Mouse (Mus musculus): ENCODE results near the gene Cd83.

The Cd83 gene

DNA sequence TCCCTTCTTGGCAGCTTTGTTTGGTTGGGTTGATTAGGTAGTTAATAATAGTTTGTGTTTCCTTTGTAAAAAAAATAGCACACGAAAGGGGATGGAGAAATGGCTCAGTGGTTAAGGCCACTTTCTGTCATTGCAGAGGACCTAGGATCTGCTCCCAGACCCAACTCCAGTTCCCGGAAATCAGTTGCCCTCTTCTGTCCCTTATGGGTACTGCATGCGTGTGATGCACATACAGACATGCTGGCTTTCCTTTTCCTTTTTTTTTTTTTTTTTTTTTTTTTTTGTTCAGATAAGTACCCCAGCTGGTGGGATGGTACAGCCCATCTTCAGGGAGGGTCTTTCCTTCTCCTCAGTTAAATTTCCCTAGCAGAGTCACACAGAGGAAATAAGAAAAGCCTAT, 20.1 kb downstream of the Cd83 start:
- in situ Hi-C loops (cut with MboI, MseI), result loop anchor here (10.0 kb wide), 1 partner anchor 60 kb away; no protein-coding TSS in a partner anchor

DNA sequence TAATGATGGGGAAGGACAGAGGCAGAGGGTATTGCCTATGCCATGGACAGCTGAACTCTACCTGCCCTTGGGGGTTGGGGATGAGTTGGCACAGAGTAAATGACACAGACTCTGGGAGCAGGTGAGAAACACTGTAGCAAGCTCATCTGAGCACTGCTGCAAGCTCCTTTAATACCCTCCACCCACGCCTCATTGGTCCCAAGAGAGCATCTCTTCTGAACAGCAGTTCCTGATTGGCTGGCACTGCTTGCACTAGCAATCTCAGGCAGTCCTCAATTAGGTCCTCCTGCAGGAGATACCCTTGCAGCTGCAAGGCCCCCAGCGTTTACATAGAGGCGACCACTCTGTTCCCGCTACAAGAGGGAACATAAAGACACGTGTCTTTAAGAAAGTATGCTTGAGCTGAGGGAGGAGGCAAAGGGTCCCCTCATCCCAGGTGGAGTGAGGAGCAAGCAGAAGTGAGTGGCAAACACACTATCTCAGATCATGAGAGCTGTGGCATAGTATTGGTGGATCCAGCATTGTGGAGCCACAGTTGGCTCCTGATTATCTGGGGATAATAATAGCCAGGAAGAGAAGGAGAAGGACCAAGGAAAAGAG, 20.7 kb downstream of the Cd83 start:
- in situ Hi-C loops (cut with MboI, MseI), result loop anchor here (10.0 kb wide), 1 partner anchor 60 kb away; no protein-coding TSS in a partner anchor

DNA sequence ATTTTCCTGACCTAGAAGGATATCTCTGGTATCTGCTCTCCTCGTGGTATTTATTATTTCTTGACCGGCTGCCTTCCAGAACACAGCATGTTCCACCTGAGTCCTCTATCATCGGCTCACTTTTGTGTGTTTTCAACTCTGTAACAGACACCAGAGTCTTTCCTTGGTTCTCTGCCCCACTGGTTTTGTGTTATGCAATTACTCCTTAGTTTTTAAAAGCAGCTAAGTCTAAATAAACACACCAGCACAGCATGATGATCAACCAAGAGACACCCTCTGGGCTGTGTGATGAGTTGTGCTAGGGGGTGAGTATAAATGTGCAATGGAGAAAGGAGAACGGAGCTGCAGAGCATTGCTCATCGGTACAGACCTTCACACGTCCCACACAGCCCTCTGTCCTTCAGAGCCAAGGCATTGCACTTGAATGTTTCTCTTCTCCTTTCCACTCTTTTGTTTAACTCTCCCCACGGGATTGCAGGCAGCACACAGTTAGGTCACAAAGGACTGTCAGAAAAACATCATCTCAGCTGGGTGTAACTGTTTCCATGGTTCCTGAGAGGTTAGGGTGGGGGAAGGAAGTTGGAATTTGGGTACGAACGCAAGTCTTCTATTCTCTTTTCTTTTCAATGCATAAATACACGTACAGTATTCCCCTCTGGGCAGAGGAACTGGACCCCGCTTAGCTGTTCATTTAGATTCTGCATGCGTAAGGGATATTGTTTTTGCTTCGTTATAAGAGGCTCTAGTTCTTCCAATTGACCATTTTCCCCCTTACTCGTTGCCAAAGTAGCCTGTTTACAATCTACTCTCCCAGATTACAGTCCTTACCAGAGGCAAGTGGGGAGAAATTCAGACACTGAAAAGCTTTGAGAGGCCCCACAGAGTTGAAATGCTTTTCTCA, 22.0 kb downstream of the Cd83 start:
- in situ Hi-C loops (cut with MboI, MseI), result loop anchor here (10.0 kb wide), 1 partner anchor 62 kb away; no protein-coding TSS in a partner anchor

DNA sequence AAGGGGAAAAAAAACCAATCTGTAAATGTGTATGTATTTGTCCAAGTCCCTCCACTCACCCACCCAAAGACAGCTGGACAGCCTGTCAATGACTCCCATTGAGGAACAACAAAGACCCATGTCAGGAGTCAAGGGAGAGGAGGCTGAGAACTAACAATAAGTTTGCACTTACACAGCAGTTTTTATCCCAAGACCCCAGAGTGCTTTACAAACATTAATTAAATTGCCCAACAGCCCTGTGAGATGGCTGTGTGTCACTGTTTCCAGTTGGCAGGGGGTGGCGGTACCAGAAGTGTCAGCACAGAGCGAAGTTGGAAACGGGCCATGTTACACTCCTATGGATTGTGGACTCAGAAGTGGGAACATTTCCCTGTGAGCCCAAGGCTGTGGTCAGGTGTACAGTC, 22.7 kb downstream of the Cd83 start:
- in situ Hi-C loops (cut with MboI, MseI), result loop anchor here (10.0 kb wide), 1 partner anchor 62 kb away; no protein-coding TSS in a partner anchor

DNA sequence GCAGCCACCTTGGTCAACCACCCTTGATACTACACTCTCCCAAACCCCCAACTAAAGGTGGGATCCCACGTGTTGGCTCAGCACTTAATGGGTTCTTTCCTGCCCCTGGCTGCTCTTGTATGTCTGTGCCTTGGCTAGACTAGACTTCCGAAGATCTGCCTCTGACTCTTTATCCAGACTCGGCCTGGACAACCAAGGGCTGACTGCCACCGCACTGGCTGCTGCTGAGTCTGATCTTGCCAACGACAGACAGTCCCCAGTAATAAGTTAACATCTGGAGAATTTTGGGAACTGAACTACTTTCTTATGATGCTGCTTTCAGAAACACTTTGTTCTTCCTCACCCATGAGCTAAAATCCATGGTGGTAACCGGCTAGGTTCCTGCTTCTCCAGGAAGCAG, 26.0 kb downstream of the Cd83 start:
- in situ Hi-C loops (cut with MboI, MseI), result no loop called here

DNA sequence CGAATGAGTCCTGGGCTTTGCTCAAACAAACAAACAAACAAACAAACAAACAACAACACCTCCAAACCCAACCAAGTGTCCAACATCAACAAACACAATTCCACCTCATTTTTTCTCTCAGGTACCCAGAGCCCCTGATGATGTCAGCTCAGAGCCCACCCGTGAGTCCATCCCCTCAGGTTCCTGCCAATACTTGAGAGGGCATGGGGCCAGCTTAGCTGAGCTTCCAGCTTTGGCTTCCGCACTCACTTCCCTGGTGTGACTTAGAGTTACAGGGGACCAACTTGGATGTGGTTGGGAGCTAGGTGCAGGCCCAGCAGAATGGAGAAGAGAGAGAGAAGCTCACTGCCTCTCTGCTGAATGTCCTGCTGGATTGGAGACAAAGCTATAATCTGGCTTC, 27.3 kb downstream of the Cd83 start:
- in situ Hi-C loops (cut with MboI, MseI), result no loop called here

DNA sequence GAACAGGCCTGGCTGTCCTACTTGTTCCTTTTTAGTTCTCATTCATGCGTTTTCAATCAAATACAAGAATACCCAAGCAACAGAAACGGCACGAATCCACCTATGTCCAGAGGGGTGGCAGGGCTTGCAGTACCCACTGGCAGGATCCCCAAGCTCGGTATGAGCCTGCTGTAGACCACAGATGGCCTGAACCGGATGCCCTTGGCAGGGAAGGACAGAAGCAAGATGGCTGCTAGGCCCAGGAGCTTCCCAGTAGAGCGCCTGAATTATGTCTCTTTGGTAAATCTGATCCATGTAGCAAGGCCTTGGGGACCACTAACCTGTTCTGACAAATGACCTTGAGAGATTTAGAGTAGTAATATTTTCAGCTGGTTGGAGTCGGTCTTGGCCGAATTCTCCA, 28.9 kb downstream of the Cd83 start:
- in situ Hi-C loops (cut with MboI, MseI), result no loop called here

DNA sequence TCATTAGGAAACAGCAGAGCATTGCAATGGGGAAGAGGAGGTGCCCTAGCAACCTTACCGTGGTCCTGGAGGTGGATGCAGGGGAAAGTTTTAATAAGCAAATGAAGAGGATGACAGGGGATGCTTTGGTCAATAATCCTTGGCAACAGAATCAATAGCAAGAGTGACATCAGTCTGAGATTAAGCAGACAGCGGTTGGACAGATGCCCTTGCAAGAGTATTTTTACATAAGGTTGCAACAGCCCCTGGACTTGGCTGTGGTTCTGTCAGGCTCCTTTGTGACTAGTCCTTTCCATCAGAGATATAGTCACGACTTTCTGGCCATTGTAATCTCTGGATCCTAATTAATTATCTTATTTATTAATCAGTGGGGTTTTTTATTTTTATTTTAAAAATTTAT, 32.9 kb downstream of the Cd83 start:
- in situ Hi-C loops (cut with MboI, MseI), result no loop called here

DNA sequence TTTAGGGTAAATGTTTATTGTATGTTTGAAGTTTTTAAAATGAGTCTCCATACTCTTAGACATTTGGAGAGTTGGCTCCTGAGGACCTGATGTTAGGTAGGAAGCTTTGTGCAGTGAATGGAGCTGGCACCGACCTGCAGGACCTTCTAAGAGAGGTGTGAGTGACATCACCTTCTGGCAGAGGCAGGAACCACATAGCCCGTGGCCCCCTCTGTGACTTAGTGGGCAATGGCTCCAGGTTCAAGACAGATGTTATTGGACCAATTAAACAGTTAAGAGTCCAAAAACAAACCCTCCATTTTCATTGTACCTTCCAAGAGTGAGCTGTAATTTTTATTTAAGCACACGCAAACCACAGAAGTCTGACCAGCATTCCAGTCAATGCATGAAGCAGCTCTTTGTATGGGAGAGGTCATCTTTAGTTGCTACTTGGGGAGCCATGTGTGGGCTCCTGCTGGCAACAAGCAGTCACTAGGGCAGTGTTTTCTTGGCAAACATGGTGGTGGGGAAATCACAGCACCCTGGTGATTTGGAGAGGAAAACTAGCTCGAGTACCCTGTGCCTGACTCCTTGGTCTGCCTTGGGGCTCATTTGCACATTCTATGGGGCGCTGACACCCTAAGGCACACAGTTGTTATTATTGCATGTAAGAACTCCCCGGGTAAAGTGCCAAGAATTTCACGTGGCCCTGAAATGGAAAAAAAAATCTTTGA, 33.9 kb downstream of the Cd83 start:
- in situ Hi-C loops (cut with MboI, MseI), result no loop called here

DNA sequence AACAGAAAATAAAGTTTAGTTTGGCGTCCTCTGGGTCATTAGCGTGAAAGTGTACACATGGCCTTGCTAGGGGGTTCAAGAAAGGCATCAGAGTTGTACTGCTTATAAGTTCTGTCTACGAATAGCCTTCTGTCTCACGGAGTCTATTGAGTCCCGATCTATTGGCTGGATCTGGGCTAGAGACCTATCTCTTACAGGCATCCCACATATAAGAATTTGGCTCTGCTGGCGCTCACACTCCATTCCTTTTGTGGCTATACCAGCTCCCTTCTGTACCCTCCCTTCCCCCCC, 34.4 kb downstream of the Cd83 start:
- in situ Hi-C loops (cut with MboI, MseI), result no loop called here

DNA sequence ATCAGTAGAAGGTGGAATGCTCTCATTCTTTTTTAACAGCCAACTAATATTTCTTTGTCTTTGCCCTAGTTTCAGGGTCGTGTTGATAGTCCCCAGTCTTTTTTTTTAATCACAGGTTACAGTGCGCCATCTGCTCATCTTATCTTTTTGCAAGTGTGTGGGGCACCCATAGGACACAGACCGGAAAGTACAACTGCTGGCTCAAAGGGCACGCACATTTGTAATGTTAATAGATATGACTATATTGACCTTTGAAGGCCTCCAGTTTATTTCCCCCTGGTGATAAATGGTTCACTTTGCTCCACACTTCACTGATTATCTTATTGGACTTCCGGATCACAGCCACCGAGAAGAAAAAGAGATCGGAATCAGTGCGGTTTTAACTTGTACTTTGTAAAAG, 35.5 kb downstream of the Cd83 start:
- in situ Hi-C loops (cut with MboI, MseI), result no loop called here

DNA sequence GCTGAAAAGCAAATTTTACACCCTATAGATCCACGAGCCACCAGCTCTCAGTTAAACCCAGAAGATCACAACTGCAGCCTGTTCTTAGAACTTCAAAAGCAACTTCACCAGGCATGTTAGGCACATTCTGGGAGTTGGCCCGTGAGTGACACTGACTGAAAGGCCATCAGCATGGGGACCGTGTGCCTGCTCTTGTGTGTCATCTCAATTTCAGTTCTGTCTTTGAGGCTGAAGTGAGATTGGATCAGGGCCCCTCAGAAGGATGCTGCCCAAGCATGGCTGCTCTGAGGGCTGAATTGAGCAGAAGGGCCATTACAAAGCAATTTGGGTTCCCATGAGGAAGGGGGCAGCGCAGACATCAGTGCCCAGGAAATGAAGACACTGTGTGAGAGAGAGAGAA, 37.7 kb downstream of the Cd83 start:
- in situ Hi-C loops (cut with MboI, MseI), result no loop called here

DNA sequence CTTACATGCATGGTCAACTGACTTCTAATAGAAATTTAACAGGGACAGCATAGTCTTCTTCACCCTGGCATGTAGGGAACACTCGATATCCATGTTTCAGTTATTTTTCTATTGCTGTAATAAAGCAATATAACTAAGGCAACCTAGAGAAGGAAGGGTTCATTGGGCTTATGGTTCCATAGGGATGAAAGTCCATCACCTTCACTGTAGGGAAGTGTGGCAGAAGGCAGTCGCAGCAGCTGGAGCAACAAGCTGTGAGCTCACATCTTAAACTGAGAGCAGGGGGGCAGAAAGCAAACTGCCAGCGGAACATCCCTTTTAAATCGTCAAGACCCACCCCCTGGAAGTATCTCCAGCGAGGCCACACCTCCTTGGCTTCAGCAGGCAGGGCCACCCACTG, 44.1 kb downstream of the Cd83 start:
- in situ Hi-C loops (cut with MboI, MseI), result no loop called here

DNA sequence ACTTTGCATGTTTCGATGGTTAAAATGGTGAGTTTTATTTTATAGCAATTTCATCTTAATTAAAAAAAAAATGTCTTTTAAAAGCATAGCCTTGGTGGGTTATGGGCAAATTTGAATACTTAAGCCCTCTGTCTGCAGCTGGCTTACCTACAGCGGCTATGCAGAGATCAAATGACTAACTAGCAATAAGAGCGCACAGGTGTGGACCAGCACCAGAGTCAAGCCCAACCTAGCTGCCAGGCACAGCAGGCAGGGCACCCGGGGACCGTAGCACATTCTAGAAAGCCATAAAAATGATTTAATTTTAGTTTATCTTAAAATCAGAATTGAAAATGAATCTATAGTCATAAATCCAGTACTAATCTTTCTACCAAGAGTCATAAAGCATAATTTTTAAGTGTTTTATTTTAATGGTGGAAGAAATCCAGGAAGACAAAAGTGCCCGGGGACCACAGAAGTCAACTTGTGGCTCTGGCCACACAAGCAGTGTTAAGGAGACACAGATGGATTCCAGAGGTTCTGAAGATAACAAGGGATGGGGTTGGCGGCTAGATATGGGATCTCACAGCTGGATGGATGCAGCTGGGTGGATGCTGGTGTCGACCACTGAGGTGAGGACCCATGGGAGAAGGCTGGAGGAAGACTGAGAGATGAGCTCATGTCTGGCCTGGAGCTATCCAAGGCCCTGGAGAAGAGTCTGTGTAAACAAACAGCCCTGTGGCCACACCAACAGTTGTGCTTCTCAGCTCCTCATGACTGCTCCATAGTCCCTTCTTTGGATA, 46.5 kb downstream of the Cd83 start:
- in situ Hi-C loops (cut with MboI, MseI), result no loop called here

DNA sequence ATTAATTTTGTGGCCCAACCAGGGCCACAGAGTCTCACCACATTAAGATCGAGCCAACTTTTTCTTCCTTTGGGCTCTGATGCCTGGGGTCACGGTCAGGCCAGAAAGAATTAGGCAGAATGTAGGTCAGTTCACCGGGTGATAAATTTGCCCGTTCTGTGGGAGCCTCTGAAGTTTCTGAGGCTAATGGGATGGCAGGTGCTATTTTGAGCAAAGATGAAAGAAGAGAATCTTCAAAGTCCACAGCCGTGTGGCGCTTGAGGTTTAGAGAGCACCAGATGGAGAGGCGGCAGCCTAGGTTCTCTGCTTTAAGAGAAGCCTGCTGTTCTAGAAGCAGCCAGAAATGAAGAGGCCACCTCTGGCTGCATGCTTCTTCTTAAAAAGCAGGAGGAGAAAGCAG, 48.2 kb downstream of the Cd83 start:
- in situ Hi-C loops (cut with MboI, MseI), result no loop called here

DNA sequence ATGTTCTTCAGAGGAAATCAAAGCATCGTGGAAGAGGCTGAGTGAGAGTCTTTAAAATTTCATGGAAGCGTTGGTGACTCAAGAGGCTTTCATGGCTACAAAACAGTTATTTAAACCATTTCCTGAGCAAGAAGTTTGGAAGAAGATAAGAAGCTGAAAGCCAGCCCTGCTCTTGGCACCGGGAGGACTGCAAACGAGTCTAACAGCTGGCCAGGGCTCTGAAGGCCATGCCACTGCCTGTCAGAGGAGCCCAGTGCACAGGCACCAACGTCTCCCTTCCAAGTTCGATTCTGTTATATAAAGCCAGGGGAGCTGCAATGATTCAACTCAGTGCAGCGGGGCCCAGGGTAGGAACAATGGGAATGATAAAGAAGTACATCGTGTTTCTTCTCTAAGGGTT, 51.8 kb downstream of the Cd83 start:
- in situ Hi-C loops (cut with MboI, MseI), result no loop called here

DNA sequence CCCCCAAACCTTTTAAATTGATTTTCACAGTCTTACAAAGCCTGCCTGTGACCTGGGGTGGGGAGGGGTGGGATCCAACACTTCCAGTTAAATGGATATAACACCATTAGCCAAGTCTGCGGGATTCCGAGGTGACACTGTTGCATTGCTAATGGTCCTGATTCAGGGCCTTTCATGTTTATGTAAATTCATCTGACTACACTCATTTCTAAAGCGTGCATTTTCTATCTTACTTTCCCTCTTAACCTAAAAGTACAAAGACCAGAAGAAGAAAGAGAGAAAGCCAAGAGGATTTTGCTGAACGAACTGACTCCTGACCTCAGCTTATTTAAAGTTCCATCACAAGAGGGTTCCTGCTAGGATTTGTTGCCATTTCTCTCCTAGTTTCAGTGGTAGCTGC, 53.2 kb downstream of the Cd83 start:
- in situ Hi-C loops (cut with MboI, MseI), result no loop called here

DNA sequence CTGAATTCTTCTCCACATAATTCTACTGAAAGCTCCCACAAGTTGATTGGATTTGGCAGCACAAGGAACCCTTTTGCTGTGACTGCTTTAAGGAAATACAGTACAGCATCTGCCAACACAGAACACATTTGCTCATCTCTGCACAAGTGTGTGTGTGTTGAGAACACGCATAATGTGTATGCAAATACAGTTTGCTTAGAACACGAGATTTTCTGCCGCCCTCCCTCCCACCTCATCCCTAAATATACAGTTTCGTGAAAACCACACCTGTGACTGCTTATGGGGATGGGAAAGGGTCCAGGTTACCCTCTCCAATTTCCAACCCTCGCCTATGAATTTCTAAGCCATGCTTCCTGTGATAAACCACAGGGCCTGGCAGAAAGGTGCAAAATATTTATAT, 60.6 kb downstream of the Cd83 start:
- in situ Hi-C loops (cut with MboI, MseI), result no loop called here

DNA sequence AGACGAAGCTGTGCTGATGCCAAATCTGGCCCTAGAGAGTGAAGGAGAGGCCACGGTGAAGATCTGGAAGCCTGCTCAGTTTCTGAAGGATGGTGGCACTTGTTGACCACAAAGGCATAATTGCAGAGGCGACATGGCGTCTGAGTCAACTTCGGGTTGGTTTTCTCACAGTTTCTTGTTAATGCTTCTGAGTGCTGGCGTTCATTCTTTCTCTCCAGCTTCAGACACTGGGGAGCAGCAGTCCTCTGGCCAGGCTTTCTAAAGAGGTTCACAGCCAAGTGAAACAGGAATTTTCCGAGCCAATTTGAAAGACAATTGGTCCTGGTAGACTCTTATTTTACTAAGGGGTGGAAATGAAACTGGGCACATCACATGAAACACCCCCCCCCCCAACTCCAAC, 62.6 kb downstream of the Cd83 start:
- in situ Hi-C loops (cut with MboI, MseI), result no loop called here

DNA sequence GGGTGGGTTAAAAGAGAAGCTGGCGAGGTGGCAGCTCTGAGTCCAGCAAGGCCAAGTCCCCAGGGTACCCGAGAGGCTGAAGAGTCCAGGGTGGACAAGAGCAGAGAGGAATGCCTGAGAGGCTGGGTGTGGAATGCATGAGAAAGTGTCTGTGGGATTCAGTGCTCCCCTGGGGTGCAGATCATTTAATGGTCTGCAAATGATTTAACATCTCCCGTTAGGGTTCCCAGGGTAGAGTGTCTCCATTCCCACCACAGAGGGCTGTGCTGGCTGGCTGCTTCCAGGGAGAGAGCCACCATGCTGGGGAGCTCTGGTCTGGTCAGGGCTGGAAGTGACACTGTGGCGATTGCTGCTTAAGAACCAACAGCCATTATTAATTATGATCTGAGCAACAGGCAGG, 65.2 kb downstream of the Cd83 start:
- in situ Hi-C loops (cut with MboI, MseI), result no loop called here

DNA sequence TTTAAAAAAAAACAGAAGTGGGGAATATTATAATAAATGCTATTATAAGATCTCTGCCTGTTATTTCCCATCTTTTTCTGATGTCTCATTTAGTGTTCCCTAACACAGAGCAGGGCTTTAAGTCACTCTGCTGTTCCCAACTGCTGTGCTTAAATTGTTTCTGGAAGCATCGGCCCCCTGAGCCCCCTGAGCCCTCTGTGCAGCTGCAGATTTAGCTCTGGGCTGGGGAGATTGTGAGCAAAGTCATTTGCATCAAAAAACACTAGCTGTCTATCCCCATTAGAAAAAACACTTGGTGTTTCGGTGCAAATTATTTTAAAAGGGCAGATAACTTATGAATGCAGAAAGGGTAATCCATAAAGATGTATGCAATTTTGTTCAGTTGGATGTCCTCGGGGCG, 66.5 kb downstream of the Cd83 start:
- in situ Hi-C loops (cut with MboI, MseI), result no loop called here
